Mouse (Mus musculus): ENCODE measurements around the gene Lgals4.

GRCm38 (mm10) chr7:28817957-28818356 lies 15.7 kb upstream of the Lgals4 start:
- no peak for TF ChIP-seq POLR2A (IDR thresholded peaks at IDR 0.05; ENCODE audit: extremely low read depth, insufficient read depth, low read length)
- no peak for TF ChIP-seq CTCF (IDR thresholded peaks at IDR 0.05; ENCODE audit: low read depth, low read length)

Measured in liver, adult 2 months (tissue).